Mouse (Mus musculus): ENCODE data around the gene B3gnt7. TPM values are rescaled to one million over a fixed set of nuclear protein-coding genes. Genes with fewer than 3 reads are reported as not detected.
"Not testable (repeated sequence)": the region's sequence is repeated elsewhere in the genome, so short reads cannot be mapped to it uniquely, and the experiment has no call there.

B3gnt7 gene
- polyA plus RNA-seq, 3 experiments from 2014 or later: not detected

- no peak for ATAC-seq
These were observed 636 bp downstream of the B3gnt7 start for GRCm38 (mm10) chr1:86303063-86303872.

DNA sequence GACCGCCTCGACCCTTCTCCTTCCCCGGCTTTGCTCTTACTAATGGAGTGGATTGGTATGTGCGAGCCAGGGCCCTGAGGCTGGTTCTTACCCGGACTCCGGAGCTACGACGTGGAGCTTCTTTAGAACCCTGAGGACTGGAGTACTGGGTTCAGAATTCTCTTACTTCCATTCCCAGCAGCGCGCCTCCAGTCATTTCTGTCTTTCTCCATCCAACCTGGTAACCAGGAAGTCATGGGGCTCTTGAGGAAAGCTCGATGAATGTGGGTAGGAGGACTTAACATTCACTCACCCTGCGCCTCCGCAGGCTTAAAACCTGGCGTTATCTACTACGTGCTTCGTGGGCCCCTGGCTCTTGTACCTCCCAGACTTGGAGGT, 1.2 kb downstream of the B3gnt7 start:
- ATAC-seq: no peak

- no peak for ATAC-seq
These were observed 4.1 kb downstream of the B3gnt7 start for GRCm38 (mm10) chr1:86306686-86307085.

- ATAC-seq: no peak
These were observed 4.6 kb downstream of the B3gnt7 start for GRCm38 (mm10) chr1:86307177-86307762.

DNA sequence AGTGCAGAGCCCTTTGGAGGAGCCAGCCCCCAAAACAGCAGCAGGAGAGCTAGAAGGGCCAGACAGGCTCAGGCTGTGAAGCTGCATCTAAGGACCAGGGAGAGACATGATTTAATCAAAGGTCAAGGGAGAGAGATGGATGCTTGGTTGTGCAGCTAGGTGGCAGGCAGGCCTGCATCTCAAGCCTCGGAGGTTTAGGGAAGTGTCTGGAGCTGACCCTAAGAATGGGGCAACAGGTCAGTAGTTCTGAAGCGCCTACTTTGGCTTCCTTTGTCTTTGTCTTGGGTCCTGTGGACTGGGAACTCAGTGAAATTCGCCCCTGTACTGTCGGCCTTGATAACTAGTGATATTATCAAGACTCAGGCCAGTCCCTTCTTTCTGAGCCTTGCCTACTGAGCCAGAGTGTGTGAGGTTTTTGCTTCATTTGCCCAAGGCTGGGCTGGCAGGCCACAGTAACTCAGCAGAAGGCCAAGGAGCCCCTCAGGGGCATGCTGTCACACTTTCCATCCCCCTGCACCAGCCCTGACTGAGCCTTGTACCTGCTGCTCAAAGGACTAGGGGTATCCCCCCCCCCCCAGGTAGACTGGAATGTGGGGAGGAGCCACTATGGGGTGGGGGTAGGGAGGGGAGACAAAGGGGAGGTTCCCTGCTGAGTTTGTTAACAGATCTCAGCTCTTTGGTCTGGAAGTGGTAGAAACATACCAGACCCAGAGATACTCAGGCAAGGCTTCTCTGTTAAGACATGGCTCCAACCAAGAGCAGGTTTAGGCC, 5.4 kb downstream of the B3gnt7 start:
- ATAC-seq: no peak

GRCm38 (mm10) chr1:86309270-86309833, 6.7 kb downstream of the B3gnt7 start:
- no peak for ATAC-seq

DNA sequence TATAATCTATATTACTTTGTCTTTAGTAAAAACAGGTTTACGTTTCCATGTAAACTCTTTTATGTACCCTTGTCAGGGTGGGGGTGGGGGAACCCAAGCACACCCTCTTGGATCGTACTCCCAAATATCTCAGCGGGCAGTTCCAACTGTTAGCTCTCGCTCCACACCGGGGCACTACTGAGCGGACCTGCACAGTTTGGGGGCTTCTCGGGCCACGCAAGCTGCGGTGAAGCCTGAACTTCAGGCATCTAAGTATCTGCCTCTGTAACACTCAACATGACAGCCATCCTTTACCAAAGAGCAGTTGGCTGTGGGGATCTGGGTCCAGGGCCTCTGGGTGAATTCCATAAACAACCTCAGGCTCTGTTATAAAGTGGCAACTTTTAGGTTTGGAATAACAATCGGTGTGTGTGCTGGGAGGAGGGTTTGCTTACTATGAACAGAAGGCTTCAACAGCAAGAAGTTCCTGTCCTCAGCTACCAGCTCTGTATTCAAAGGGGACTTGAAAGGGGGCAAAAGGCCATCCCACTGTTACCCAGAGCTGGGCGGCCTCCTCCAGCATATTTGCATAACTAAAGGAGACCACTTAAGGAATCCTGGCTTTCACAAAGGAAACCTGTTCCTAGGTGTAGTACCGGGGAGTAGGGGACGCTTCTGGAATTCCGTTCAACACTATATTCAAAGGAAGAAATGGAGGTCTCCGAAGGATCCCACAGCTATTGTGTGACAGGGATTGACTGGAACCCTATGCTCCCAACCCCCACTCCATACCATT, 8.1 kb downstream of the B3gnt7 start:
- ATAC-seq: no peak

DNA sequence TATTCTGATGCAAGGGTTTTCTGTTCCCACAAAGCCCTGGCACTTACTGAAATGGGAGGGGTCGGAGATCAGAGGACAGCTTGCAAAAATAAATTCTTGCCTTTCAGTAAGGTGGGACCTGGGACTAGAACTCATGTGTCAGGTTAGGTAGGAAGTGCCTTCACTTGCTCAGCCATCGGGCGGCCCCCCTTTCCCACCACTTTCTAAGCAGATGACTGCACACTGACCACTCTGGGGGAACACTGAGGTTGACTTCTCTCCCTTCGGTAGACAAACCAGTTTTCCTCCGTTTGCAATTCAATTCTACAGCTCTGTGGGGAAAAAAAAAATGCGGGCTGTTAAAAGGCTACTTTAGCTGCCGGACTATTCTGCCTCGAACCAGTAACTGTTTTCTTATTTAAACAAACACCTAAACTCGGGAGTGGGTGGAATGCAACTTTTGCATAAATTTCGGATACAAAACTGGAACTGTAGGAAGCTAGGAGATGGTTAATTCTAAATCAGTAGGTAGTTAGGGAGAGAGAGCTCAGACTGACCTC, 8.9 kb downstream of the B3gnt7 start:
- ATAC-seq: no peak

GRCm38 (mm10) chr1:86312269-86312668, 9.6 kb downstream of the B3gnt7 start:
- no peak for ATAC-seq

GRCm38 (mm10) chr1:86313096-86313771, 10.6 kb downstream of the B3gnt7 start:
- no peak for ATAC-seq

- no peak for ATAC-seq
These were observed 11.1 kb downstream of the B3gnt7 start for GRCm38 (mm10) chr1:86313772-86314125.

GRCm38 (mm10) chr1:86320822-86321413, 18.3 kb downstream of the B3gnt7 start:
- no peak for ATAC-seq

- no peak for ATAC-seq
These were observed 33.7 kb downstream of the B3gnt7 start for GRCm38 (mm10) chr1:86336330-86336729.

GRCm38 (mm10) chr1:86339156-86339812, 36.7 kb downstream of the B3gnt7 start:
- ATAC-seq: peak; percentile 55

- not testable (repeated sequence) for ATAC-seq
These were observed 38.5 kb downstream of the B3gnt7 start for GRCm38 (mm10) chr1:86341096-86341495.

GRCm38 (mm10) chr1:86342371-86342770, 39.7 kb downstream of the B3gnt7 start:
- no peak for ATAC-seq

DNA sequence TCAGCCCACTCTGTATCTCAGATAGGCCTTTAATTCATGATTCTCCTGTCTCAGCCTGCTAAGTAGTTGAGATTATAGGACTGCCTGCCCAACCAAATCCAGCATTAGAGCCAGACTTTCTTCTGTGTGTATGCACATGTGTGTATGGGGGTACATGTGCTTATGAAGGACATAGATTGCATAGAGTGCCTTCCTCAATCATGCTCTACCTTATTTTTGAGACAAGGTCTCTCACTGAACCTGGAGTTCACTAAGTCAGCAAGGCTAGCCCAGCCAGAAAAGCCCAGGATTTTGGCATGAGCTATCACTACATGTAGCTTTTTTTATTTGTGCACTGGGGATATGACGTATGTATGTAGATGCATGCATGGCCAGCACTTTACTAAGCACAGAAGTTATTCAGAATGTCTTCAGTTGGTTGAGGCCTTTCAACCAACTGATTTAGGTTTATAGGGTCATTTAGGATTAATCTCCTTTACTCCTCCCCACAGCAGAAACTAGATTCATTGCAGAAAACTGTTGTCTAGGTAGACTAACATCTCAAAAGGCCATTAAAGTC, 40.5 kb downstream of the B3gnt7 start:
- no peak for ATAC-seq

- ATAC-seq: peak; percentile 87
These were observed 41.6 kb downstream of the B3gnt7 start for GRCm38 (mm10) chr1:86343969-86344861.

GRCm38 (mm10) chr1:86345069-86345468, 42.4 kb downstream of the B3gnt7 start:
- no peak for ATAC-seq

Measured in inflammation-experienced regulatory T-cells, adult 6 months (primary cell).